Mouse (Mus musculus) cerebellum, postnatal 36 days (tissue): ENCODE data around the gene Plekhg6.

Source experiments
- DNase-seq, 2 experiments: peaks; one replicate each; pipeline ENCODE4 v3.0.0; 2021 to 2022; ENCODE audit warnings: mixed read lengths in 2 of 2

Plekhg6 gene

DNA sequence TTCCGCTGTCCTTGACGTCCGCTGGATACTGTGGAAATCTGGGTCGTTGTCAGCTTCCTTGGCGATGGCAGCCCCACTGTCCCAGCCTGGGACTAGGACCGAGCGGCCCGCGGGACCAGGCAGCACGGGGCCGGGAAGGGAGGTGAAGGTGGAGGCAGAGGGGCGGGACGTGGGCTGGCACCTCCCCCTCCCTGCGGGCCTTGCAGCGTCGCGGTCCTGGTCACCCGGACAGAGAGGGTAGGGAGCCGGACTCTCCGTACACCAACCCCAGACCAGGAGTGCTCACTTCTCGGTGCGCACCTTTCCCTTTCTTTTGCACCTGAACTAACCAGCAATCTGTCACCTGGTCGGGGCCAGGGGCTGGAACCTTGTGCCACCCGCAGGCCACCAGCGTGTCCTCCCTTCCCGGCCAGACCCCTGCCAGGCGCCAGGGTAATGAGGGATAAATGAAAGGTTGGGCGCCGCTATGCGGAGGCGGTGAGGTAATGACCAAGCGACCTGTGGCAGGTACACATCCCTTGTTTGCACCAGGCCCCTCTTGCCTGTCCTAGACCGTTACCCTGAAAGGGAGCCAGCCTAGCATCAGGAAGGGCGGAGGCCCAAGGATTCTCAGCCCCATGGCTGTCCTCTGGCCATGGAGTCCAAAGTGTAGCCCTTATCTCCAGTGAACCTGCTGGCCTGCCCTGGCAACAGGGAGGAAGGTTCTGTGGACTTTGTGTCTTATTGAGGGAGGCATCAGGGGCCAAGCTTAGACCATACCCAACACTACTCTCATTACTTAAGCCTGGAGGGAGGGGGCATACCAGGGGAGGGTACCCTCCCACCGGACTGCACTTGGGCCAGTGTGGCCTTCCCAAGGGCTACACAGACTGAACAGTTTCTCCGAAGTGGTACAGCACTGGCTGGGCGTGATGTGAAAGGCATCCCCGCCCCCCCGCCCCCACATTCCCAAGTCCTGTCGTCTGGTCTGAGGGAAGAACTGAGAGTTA lies at the start of gene Plekhg6:
Gene Plekhg6 (minus strand): TSS at position 422 of the 989 bp plus-strand sequence.
- DNase-seq, result peak in 1 of 2 experiments; percentile 13

DNA sequence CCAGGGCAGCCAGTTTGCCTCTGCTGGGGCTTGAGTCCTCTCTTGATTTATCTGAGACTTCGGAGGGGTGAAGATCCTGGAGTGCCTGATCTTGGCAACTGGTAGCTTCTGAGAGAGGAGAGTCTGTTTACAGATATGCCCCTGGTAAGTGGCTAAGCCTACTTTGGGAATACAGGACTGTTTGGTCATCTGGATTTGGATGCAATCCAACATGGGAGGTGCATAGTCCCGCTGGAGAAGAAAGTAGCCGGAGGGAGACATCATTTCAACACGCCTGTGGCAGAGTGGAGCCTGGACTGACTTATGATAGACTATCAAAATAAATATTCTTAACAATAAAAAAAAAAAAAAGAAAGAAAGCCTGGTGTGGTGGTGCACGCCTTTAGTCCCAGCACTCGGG lies 49.1 kb upstream of the Plekhg6 start:
- no peak for DNase-seq

DNA sequence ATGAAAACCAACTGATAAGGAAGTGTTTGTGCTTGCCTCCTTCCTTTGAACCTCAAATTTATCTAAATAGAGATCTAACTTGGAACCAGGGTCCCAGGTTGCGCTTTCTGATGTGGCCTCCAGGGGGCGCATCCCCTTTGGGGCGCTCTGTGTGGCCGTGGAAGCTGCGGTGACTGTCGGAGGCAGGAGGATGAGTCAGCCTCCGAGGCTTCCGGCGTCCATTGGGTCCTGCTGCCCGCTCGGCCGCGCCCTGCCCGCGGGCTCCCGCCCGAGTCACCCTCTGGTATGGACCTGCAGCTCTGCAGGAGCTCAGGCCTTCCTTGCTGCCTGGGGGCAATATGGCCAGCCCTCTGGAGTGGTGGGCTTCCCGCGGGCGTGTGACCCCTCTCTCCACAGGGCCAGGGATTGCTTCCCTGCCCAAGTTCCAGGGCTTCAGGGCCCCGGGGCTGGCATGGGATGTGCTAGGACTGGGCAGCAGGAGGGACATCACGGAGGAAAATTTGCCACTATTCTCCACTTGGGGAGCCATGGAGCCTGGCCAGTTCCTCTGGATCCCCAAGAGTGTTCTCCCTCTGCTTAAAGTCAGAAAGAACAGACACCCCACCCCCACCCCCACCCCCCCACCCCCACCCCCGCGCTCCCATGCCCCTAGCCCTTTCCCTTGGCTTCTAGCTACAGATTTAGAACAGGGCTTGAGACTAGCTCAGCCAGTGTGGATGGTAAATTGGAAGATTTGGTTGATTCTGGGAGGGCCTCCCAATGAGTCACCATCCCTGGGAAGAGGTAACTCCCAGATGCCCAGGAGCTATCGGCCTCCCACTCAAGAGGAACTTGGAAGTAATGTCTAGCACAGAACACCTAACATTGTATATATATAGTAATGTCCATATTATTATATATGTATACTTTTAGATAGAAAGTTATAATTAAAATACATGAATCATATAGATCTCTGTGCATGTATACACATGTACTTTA lies 46.1 kb upstream of the Plekhg6 start:
- DNase-seq, result peak; percentile 72

DNA sequence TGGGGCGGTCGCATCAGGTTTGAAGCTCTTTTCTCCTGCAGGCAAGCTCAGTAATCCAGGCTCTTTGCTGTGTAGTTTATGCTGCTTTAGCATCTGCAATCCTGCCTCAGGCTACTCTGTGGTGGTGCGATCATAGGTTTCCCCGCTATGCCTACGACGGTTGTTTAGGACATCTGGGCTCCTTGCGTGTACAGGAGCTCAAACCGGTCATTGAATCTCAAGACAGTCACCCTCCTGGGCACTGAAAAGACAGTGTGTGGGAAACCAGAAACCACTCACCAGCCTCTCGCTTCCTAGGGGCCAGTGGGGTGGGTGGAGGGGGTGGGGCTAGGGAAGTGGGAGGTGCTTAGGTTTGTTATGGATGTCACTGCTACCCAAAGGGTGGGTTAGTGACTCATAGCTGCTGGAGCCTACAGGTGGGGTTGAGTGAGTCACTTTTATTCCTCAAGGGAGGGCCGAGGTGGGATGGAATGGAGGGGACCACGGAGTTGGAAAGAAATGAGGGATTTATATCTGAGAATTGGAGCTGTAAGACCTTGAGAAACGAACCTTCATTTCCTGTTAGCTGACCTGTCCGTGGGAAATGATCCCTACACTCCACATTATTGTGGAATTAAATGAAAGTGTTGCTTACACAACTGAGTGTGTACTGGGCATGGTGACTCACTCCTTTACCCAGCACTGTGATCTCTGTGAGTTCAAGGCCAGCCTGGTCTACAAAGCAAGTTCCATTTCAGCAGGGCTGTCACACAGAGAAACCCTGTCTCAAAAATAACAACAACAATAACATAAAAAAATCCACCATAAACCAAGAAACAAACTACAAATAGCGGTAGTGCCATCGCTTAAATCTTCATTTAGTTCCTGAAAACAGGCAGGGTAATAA lies 44.9 kb upstream of the Plekhg6 start:
- no peak for DNase-seq

DNA sequence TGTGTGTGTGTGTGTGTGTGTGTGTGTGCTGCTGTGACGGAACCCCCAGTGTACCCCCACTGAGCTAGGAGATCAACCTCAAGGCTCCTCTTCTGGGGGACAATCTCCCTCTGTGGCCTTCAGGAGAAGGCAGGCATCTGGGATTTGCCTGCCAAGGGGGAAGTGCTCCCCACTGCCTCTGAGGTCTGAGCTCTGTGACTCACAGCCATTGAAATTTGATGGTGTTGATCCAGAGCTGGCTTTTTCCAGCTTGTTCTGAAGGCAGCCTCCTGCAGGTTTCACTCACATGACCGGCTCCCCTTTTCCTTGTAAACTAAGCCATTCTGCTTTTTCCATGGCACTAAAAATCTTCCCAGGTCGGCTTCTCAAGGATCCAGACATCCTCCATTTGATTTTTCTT lies 43.6 kb upstream of the Plekhg6 start:
- no peak for DNase-seq

DNA sequence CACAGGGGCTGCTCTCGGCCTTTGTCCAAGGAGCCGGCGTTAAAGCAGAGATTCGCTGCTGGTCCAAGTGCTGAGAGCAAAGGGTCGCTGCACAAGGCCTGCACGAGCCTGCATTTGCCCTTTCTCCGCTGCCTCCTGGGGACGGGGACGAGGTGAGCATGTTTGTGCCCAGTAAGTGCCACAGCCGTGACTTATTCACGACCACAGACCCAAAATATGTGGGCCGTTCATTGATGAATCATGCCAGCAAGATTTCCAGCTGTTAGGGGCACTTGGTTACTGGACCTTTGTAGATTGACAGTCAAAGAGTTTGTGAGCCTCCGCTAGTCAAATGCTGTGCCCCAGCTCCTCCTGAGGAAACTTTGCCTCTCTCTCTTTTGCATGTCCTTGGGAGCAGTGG lies 42.9 kb upstream of the Plekhg6 start:
- no peak for DNase-seq

DNA sequence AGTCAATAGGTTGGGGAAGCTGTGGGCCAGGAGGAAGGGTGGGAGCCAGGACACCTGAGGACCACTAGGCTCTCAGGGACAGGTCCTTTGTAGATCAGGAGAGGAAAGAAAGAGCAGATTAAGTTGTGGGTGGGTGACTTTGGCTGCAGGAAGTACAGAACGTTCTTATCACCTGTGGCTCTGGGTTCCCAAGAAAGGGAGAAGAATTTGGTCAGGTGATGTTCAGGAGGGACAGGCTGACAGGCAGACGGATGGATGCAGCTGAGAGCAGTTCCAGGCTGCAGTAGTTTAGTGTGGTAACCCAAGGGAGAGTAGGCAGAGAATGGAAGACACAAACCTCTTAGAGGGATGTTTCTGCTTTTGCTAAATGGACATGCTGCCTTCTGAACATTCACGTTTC lies 42.5 kb upstream of the Plekhg6 start:
- DNase-seq, result no peak

DNA sequence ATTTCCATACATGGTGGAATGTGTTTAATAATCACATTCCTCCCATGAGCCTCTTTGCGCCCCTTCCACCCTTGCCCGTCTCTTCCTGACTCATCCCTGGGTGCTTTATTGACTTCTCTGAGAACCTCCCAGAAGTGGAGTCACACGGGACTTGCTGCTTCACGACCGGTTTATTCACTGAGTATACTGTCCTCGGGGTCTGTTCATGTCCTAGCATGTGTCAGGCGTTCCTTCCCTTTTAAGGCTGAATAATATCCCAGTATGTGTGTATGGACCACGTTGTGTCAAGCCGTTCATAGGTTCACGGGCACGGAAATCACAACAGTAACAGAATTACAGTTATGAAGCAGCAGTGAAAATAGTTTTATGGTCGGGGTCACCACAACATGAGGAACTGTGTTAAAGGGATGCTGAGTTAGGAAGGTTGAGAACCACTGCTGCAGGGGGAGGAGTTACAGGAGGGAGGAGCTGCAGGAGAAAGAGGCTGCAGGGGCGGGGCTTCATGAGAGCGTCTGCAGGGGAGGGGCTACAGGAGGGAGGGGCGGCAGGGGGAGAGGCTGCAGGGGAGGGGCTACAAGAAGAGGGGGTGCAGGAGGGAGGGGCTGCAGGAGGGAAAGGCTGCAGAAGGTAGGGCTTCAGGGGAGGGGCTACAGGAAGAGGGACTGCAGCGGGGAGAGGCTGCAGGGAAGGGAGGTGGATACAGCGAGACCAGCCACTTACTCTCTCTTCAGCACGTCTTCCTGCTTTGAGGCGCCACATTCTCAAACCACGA lies 41.6 kb upstream of the Plekhg6 start:
- DNase-seq, result peak in 1 of 2 experiments; percentile 7

DNA sequence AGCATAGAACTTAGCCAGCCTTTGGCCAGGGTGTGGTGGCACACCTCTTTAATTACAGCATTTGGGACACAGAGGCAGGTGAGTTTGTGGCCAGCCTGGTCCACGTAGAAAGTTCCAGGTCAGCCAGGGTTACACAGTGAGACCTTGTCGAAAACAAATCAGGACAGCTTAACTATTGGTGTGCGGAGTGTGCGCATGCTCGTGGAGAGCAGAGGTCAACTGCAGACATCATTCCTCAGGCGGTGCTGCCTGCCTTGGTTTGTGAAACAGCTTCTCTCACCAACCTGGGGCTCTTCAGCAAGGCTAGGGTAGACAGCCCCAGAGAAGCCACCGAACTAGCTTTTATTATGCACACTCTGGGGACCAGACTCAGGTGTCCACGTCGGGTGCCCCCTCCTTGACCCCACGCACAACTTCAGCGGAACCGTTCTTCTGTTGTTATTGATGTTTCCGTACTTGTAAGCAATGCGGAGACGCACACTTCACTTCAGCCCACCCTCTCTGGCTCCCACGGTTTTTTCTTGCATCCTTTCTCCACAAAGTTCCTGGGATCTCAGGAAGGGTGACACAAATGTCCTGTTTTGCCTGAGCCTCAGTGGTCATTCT lies 40.0 kb upstream of the Plekhg6 start:
- no peak for DNase-seq

DNA sequence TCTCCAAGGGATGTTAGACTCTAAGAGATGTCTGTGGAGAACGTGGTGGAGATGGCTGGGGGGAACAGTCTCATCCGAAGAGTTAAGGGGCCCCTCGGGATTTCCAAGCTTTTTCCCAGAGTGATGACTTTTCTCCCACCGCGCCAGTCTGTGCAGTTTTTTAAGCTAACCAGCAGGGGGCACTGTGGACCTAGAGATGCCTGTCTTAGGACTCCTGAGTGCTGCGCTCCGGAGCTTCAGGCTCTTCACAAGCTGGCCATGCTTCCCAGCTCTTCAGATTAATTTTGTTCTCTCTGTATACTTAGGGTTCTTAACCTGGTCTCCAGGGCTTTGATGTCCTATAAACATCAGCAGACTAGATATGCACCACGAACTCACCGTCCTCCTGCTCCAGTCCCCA lies 38.2 kb upstream of the Plekhg6 start:
- DNase-seq, result peak; percentile 74 to 78

DNA sequence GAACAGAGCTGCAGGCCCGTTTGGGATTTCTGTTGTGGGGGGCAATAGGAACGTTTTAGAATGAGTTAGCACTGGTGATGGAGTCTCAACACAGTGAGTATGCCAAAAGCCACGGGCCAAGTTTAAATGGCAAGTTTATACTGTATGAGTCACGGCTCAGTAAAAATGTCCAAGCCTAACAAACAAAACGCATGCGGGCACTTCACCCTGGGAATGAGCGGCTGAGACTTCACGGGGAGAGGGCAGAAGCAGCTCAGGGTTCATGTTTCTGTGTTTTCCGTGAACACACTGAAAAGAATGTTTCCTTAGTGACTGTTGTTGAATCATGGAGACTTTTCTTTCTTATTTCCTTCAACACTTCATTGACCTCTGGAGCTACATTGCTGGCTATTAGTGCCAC lies 32.7 kb upstream of the Plekhg6 start:
- no peak for DNase-seq

DNA sequence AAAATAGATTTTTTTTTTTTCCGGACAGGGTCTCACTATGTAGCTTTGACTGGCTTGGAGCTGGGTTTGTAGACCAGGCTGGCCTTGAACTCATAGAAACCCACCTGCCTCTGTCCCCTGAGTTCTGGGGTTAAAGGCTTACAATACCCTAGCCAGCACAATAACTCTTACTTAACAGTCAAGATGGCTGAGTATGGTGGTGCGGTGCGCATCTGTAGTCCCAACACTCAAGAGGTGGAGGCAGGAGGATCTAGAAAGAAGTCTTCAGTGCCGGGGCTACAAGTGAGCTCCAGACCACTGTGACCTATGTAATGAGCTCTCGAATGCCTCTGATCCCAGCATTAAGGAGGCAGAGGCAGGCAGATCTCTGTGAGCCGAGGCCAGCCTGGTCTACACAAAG lies 31.1 kb upstream of the Plekhg6 start:
- no peak for DNase-seq

DNA sequence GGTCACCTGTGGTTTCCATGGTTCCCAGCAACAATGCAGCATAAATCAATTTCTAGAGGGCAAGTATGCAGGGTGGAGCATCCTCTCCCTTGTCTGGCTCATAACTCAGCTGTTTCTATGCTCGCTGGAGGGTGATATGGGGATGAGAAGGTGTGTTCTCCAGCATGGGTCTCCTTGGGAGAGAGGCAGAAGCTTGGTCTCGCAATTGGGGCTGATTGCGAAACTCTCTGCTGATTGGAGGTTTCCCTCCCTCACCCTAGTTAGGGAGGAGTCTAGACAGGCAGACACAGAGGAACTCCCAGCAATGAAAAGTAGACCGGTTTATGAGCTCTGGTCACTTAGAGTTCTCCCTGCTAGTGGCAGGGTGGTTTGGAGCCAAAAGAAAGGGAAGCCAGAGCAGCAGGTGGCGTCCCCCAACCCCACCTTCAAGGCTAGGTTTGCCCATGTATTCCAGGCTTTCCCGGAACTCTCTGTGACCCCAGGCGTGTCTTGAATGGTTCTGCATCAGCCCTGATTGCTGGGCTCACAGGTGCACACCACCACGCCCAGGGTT lies 30.5 kb upstream of the Plekhg6 start:
- no peak for DNase-seq

DNA sequence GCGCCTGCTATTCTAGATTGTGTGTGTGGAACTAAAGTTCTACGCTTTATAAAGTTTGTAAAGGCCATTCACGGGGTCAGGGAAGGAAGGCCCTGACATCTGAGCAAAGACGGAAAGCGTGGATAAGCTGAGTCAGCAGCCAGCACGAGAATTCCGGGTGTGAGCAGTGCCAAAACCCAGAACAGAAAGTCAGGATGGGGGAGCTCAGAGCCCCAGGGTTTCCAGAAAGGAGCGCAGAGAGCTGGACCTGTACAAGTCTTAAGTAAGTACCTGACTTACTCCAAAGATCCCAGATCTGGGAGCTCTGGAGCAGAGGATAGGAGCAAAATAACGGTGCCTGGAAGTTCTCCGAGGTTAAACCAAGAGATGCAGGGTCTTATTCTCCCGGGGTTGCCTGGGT lies 30.0 kb upstream of the Plekhg6 start:
- DNase-seq, result no peak

DNA sequence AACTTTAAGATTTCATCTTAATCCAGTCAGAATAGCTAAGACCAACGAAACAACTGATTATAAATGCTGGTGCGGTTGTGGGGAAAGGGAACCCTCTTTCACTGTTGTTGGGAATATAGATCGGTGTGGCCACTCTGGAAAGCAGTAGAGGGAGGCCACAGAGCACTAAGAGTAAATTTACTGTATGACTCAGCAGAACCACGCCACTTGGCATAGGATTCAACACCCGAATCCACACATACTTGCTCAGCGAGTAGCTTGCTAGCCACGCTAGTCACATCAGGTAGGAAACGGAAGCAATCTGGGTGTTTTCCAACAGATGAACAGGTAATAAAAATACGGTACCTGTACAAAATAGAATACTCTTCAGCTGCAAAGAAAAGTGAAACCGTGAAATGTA lies 27.1 kb upstream of the Plekhg6 start:
- no peak for DNase-seq

DNA sequence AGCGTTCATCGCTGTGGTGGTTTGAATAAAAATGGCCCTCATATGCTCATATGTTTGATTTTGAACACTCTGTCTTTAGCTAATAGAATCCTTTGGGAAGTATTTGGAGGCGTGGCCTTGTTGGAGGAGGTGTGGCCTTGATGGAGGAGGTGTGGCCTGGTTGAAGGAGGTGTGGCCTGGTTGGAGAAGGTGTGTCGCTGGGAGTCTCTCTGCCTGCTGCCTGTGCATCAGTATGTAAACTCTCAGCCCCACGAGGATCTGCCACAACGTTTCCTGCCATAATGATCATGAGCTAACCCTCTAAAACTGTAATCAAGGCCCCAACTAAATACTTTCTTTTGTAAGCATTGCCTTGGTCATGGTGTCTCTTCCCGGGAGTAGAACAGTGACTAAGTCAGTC lies 26.6 kb upstream of the Plekhg6 start:
- DNase-seq, result no peak

DNA sequence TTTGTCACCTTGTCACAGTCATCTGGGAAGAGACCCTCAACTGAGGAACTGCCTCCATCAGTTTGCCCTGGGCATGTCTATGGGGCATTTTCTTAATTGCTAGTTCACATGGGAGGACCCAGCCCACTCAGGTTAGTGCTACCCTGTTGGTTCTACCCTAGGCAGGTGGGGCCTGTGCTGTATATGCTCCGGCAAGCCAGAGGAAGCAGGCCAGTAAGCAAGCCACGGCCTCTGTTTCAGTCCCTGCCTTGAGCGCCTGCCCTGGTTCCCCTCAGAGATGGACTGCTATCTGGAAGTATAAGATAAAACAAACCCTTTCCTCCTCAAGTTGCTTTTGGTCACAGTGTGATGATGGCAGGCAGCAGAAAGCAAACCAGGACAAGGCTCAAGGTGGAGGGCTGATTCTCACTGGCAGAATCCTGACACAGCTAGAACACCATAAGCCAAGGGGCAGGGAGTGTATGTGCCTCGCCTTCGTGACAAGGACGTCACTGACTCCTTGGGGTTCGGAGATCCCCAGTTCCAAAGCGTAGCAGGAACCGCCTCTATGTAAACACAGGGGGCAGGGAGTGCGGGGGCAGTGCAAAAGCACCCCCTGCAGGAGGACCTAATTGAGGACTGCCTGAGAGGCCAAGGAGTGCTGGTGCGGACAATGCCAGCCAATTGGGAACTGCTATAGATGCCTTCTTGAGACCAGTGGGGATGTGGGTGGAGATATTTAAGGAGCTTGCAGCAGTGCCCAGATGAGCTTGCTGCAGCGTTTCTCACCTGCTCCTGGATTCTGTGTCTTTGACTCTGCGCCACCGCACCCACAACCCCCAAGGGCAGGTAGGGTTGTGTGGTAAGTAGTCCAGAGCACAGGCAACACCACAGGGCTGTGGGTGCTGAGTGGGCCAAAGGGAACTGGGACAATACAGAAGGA lies 25.1 kb upstream of the Plekhg6 start:
- no peak for DNase-seq

DNA sequence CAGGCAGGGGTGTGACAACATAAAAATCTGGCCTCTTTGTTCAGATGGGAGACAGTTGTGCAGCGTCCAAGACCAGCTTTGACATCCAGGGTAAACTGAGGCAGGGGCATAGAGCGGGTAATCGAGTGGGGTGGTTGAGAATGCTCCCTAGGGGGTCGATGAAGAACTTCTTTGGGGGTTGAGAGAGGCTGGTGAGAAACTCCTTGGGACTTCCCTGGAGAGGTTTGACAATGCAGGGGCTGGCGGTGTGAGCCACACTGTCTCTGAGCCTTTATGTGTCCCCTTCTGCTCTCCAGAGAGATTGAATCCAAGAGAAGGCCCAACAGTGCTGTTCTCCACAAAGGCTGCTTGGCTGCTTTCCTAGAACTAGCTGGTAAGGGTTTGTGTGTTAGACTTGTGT lies 9.3 kb upstream of the Plekhg6 start:
- no peak for DNase-seq

DNA sequence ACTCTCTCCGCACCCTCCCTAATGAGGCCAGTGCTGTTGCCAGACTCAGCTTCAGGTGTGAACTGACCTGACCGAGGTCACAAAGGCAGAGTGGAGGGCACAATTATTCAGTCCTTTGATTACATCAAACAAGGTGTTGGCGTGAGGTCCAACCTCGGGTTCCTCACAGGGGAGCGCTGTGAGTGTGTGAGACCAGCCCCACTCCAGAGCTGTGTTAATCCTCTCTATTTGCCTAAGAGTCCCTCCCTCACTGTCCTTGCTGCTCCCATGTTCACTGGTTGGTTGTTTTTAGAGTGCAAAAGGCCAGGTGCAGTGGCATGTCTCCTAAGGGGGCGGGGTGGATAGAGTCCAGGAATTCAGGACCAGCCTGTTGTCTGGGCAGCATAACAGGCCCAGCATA lies 5.5 kb upstream of the Plekhg6 start:
- no peak for DNase-seq
